In genomic region chr4:104918017-104918416, GRCm38 (mm10) we compare ENCODE assay signal across 27 mouse cellular contexts. TPM values are rescaled to one million over a fixed set of nuclear protein-coding genes. Genes with fewer than 3 reads are reported as not detected.
DNase-seq lines count a peak whose midpoint lies in the region; ATAC-seq and TF ChIP-seq lines count a peak whose summit lies in the region.
"Had no signal": no experiment of that assay in that cellular context is flagged by ENCODE, and none has a peak within 500 bp of the region (broad histone marks: within the 10 kb centered on the region; RNA-seq: fewer than 3 reads in every experiment).

No protein-coding gene starts in this region.

- ATAC-seq in kidney, embryonic 14.5 days (ENCODE audit: low FRiP score, low TSS enrichment), result no peak
- ATAC-seq in liver, postnatal 0 days, result peak; percentile 37; the same call in 1 of the 2 replicates
- no peak for ATAC-seq in forebrain, embryonic 15.5 days (replicated peaks)
- ATAC-seq: forebrain, embryonic 16.5 days had no signal

- DNase-seq in kidney, adult 11 months, result peak; percentile 26
- peak; percentile 26 for DNase-seq in kidney, adult 9 months
- DNase-seq in kidney, postnatal 4 days, result no peak
- peak; percentile 21 for DNase-seq in liver, postnatal 0 days
- DNase-seq in liver, result no peak
- peak; percentile 98 for DNase-seq in gonadal fat pad, adult 2 months (ENCODE audit: low read depth)
- DNase-seq: adrenal gland, adult 8-10 months; adrenal gland, postnatal 36 days; B cell, adult 2 months; cerebellum, adult 18-20 months; cerebellum, adult 9-10 months; cerebellum, postnatal 14 days; gastrocnemius, postnatal 10 days; gastrocnemius, postnatal 36 days; heart, adult 11 months had no signal

- H3K9ac ChIP-seq in kidney, embryonic 14.5 days (ENCODE audit: low read depth, low read length), result no peak overlapping the region
- no peak overlapping the region for H3K9ac ChIP-seq in liver, postnatal 0 days (replicated peaks)
- H3K9ac ChIP-seq in forebrain, embryonic 15.5 days (replicated peaks), result no peak overlapping the region
- H3K9ac ChIP-seq: forebrain, embryonic 12.5 days; hindbrain, embryonic 12.5 days; hindbrain, embryonic 15.5 days had no signal

- H3K36me3 ChIP-seq in kidney, embryonic 14.5 days (ENCODE audit: control insufficient read depth, insufficient read depth, low read length), result no peaks in the 10 kb centered on the region
- no peaks in the 10 kb centered on the region for H3K36me3 ChIP-seq in liver, postnatal 0 days (replicated peaks; ENCODE audit: insufficient read depth, low read length)
- H3K36me3 ChIP-seq in forebrain, embryonic 15.5 days, result no peaks in the 10 kb centered on the region
- H3K36me3 ChIP-seq: forebrain, embryonic 12.5 days; G1E; hindbrain, embryonic 12.5 days; hindbrain, embryonic 15.5 days had no signal

- no peak for TF ChIP-seq EP300 in liver, postnatal 0 days (IDR thresholded peaks at IDR 0.05; ENCODE audit: low read depth)

- no peak overlapping the region for H3K4me3 ChIP-seq in kidney, embryonic 14.5 days (ENCODE audit: low read length)
- H3K4me3 ChIP-seq in liver, postnatal 0 days (ENCODE audit: low read depth, low read length), result no peak overlapping the region
- no peak overlapping the region for H3K4me3 ChIP-seq in forebrain, embryonic 15.5 days
- H3K4me3 ChIP-seq: forebrain, embryonic 12.5 days; hindbrain, embryonic 12.5 days; hindbrain, embryonic 15.5 days had no signal

- no peaks in the 10 kb centered on the region for H3K4me1 ChIP-seq in kidney, embryonic 14.5 days (ENCODE audit: control insufficient read depth, insufficient read depth, low read length)
- H3K4me1 ChIP-seq in liver, postnatal 0 days (ENCODE audit: insufficient read depth), result peaks cover 3% of the 10 kb centered on the region; the same call in 1 of the 2 replicates
- 0 out of 2 replicates have a peak, but pooled peaks cover 4% of the 10 kb centered on the region for H3K4me1 ChIP-seq in forebrain, embryonic 15.5 days

- no peak overlapping the region for H3K27ac ChIP-seq in kidney, embryonic 14.5 days (ENCODE audit: low read depth, low read length)
- no peak overlapping the region for H3K27ac ChIP-seq in liver, postnatal 0 days (ENCODE audit: low read depth)
- H3K27ac ChIP-seq in forebrain, embryonic 15.5 days (replicated peaks), result no peak overlapping the region
- H3K27ac ChIP-seq: forebrain, embryonic 12.5 days; hindbrain, embryonic 12.5 days; hindbrain, embryonic 15.5 days had no signal

- no peaks in the 10 kb centered on the region for H3K9me3 ChIP-seq in kidney, embryonic 14.5 days (ENCODE audit: control insufficient read depth, low read length)
- H3K9me3 ChIP-seq in liver, postnatal 0 days (ENCODE audit: low read length), result no peaks in the 10 kb centered on the region
- H3K9me3 ChIP-seq in forebrain, embryonic 15.5 days, result no peaks in the 10 kb centered on the region
- H3K9me3 ChIP-seq: forebrain, embryonic 12.5 days; hindbrain, embryonic 12.5 days; hindbrain, embryonic 15.5 days had no signal

- 84% methylated on average over 6 of the region's 6 CpGs for WGBS in kidney, embryonic 14.5 days
- WGBS in liver, postnatal 0 days (ENCODE audit: insufficient replicate concordance), result 66% methylated on average over 6 of the region's 6 CpGs
- 88% methylated on average over 6 of the region's 6 CpGs for WGBS in forebrain, embryonic 15.5 days

- no peak overlapping the region for H3K4me2 ChIP-seq in kidney, embryonic 14.5 days (replicated peaks; ENCODE audit: low read depth, low read length)
- no peak overlapping the region for H3K4me2 ChIP-seq in liver, postnatal 0 days (ENCODE audit: low read depth, low read length)
- H3K4me2 ChIP-seq in forebrain, embryonic 15.5 days (replicated peaks), result no peak overlapping the region
- H3K4me2 ChIP-seq: forebrain, embryonic 12.5 days; heart, embryonic 11.5 days; hindbrain, embryonic 12.5 days; hindbrain, embryonic 15.5 days had no signal

- peaks cover 4% of the 10 kb centered on the region; the same call in 1 of the 2 replicates for H3K27me3 ChIP-seq in kidney, embryonic 14.5 days (ENCODE audit: control insufficient read depth, insufficient read depth, low read length)
- no peaks in the 10 kb centered on the region for H3K27me3 ChIP-seq in liver, postnatal 0 days (ENCODE audit: insufficient read depth, low read length)
- H3K27me3 ChIP-seq in forebrain, embryonic 15.5 days, result no peaks in the 10 kb centered on the region

- TF ChIP-seq CTCF in liver, postnatal 0 days (IDR thresholded peaks at IDR 0.05; ENCODE audit: low read depth), result no peak

RNA-seq across cellular contexts. Expression of gene Fyb2, which starts 4.8 kb away (rescaled TPM):
- polyA plus RNA-seq in kidney, embryonic 14.5 days (2014; fragmentation: Nextera tagmentation; extraction: Ambion mirVana), result 0.66 and 0.79 TPM in 2 replicates
- 1.7 and 1.8 TPM in 2 replicates for polyA plus RNA-seq in liver, postnatal 0 days (2015; fragmentation: Nextera tagmentation; extraction: Ambion mirVana)
- 5.4 and 5.6 TPM in 2 replicates for polyA plus RNA-seq in gonadal fat pad, adult 2 months (2012; rRNA removed)
- polyA plus RNA-seq in forebrain, embryonic 15.5 days (2015; fragmentation: Nextera tagmentation; extraction: Ambion mirVana), result 0.11 and 0.18 TPM in 2 replicates
- polyA plus RNA-seq: G1E; heart, embryonic 14.5 days; heart, postnatal 0 days had no signal

RNA-seq across cellular contexts. Expression of gene C8a, which starts 41.8 kb away (rescaled TPM):
- 0.51 TPM in 2 replicates for polyA plus RNA-seq in kidney, embryonic 14.5 days (2014; fragmentation: Nextera tagmentation; extraction: Ambion mirVana)
- polyA plus RNA-seq in liver, postnatal 0 days (2015; fragmentation: Nextera tagmentation; extraction: Ambion mirVana), result 31.1 and 33.1 TPM in 2 replicates
- 0.04 and 0.14 TPM in 2 replicates for polyA plus RNA-seq in gonadal fat pad, adult 2 months (2012; rRNA removed)
- polyA plus RNA-seq in forebrain, embryonic 15.5 days (2015; fragmentation: Nextera tagmentation; extraction: Ambion mirVana), result not detected in 2 replicates
- polyA plus RNA-seq: embryonic facial prominence, embryonic 11.5 days; embryonic facial prominence, embryonic 14.5 days; forebrain, embryonic 12.5 days; forebrain, embryonic 16.5 days; G1E; heart, embryonic 14.5 days; heart, postnatal 0 days; hindbrain, embryonic 12.5 days; hindbrain, embryonic 15.5 days had no signal

Comparison
In these comparisons a context has a peak if more than half of its experiments do, and no peak if none do; other contexts are left out.
1. DNase-seq: peak in kidney, adult 11 months (single experiment), kidney, adult 9 months (single experiment), liver, postnatal 0 days (single experiment) and gonadal fat pad, adult 2 months (single experiment); none in kidney, postnatal 4 days (0 of 2) and liver (single experiment).
2. RNA of gene C8a, which starts 41.8 kb away (polyA plus RNA-seq): 31.1 to 33.1 TPM in liver, postnatal 0 days; 0.51 TPM in kidney, embryonic 14.5 days, 0.04 to 0.14 TPM in gonadal fat pad, adult 2 months and not detected in forebrain, embryonic 15.5 days; every median in the first group is over 10 times any median in the second.